Mouse (Mus musculus) CH12.LX (cell line): ENCODE measurements at regions not wholly inside any gene's neighbourhood (a gene's known extent, or its start where the extent isn't known, plus 50 kb on each side); places are given as distances from the start of the nearest gene placed in this dataset.

ENCODE experiments used
- DNase-seq: peaks from one replicate; pipeline ENCODE4 v3.0.0-alpha.2; 2013; ENCODE audit errors: extremely low read depth
- H3K27ac ChIP-seq: 2 replicates; pipeline ENCODE4 v1.5.1; 2012; ENCODE audit warnings: low read depth, mild to moderate bottlenecking, control low read depth, moderate library complexity; ENCODE audit not compliant: insufficient read depth
- H3K27me3 ChIP-seq: replicated peaks from 2 replicates; pipeline ENCODE3; 2012; ENCODE audit warnings: inconsistent platforms
- H3K36me3 ChIP-seq, 2 experiments: replicated peaks in 1 of 2; 2 replicates each; pipeline versions ENCODE3 to v1.6.1; 2012; ENCODE audit warnings: inconsistent platforms in 1 of 2, low read length in 1 of 2, mild to moderate bottlenecking in 1 of 2, mixed read lengths in 1 of 2, moderate library complexity in 1 of 2; ENCODE audit not compliant: control insufficient read depth in 1 of 2, insufficient read depth in 1 of 2
- H3K4me1 ChIP-seq, 2 experiments: 2 replicates each; pipeline ENCODE4 v1.6.1; 2012; ENCODE audit warnings: inconsistent platforms in 1 of 2, moderate library complexity in 1 of 2; ENCODE audit not compliant: insufficient read depth in 2 of 2, control insufficient read depth in 1 of 2
- H3K4me2 ChIP-seq: 2 replicates; pipeline ENCODE4 v1.6.1; 2012; ENCODE audit warnings: low read depth, mild to moderate bottlenecking, control low read depth; ENCODE audit not compliant: poor library complexity, insufficient read depth, severe bottlenecking
- H3K4me3 ChIP-seq, 3 experiments: fragments of 150-350 bp in 1 of 3; sonication (generic) in 1 of 3; replicated peaks in 1 of 3; 2 replicates each; pipeline versions ENCODE3 to v1.5.1; 2011 to 2012; ENCODE audit warnings: low read depth in 2 of 3, low read length in 2 of 3, mild to moderate bottlenecking in 2 of 3, moderate library complexity in 2 of 3, control low read depth in 1 of 3, improper control_type of control experiment in 1 of 3, inconsistent platforms in 1 of 3, mixed read lengths in 1 of 3; ENCODE audit not compliant: poor library complexity in 1 of 3
- H3K79me2 ChIP-seq: replicated peaks from 2 replicates; pipeline ENCODE4 v1.6.1; 2012; ENCODE audit warnings: mild to moderate bottlenecking, moderate library complexity; ENCODE audit not compliant: control insufficient read depth, poor library complexity, insufficient read depth, severe bottlenecking; ENCODE audit errors: extremely low read depth
- H3K9ac ChIP-seq: 2 replicates; pipeline ENCODE4 v1.6.1; 2012; ENCODE audit warnings: low read depth, mild to moderate bottlenecking, control low read depth, moderate library complexity; ENCODE audit not compliant: insufficient read depth
- H3K9me3 ChIP-seq: replicated peaks from 2 replicates; pipeline ENCODE3; 2012; ENCODE audit warnings: low read length, inconsistent platforms, mixed read lengths
- BHLHE40 ChIP-seq: IDR thresholded peaks from 2 replicates; pipeline ENCODE4 v1.6.1; 2011; ENCODE audit warnings: mild to moderate bottlenecking, low read depth, low read length, improper control_type of control experiment
- EP300 ChIP-seq: IDR thresholded peaks from 2 replicates; pipeline ENCODE4 v1.6.1; 2011; ENCODE audit warnings: low read length, improper control_type of control experiment
- ETS1 ChIP-seq: conservative IDR thresholded peaks from 2 replicates; pipeline ENCODE4 v1.6.1; 2012; ENCODE audit warnings: low read depth, mild to moderate bottlenecking, inconsistent platforms, low read length, improper control_type of control experiment, moderate library complexity
- HCFC1 ChIP-seq: IDR thresholded peaks from 2 replicates; pipeline ENCODE4 v1.6.1; 2012; ENCODE audit warnings: low read depth, mild to moderate bottlenecking, inconsistent platforms, low read length, improper control_type of control experiment
- IRF4 ChIP-seq: IDR thresholded peaks from 2 replicates; pipeline ENCODE4 v1.6.1; 2014; ENCODE audit warnings: low read depth, mild to moderate bottlenecking, inconsistent platforms, low read length, improper control_type of control experiment
- JUN ChIP-seq: IDR thresholded peaks from 2 replicates; pipeline ENCODE4 v1.6.1; 2011; ENCODE audit warnings: low read depth, mild to moderate bottlenecking, low read length, improper control_type of control experiment, moderate library complexity; ENCODE audit not compliant: insufficient read depth
- JUND ChIP-seq: conservative IDR thresholded peaks from 2 replicates; pipeline ENCODE4 v1.6.1; 2011; ENCODE audit warnings: low read depth, low read length, improper control_type of control experiment
- KAT2A ChIP-seq: IDR thresholded peaks from 2 replicates; pipeline ENCODE4 v1.6.1; 2012; ENCODE audit warnings: low read length, improper control_type of control experiment, inconsistent platforms; ENCODE audit not compliant: insufficient replicate concordance
- MAX ChIP-seq: IDR thresholded peaks from 2 replicates; pipeline ENCODE4 v1.6.1; 2011; ENCODE audit warnings: low read length, improper control_type of control experiment
- MAZ ChIP-seq: IDR thresholded peaks from 2 replicates; pipeline ENCODE4 v1.6.1; 2012; ENCODE audit warnings: low read depth, mild to moderate bottlenecking, inconsistent platforms, low read length, improper control_type of control experiment, moderate library complexity
- MXI1 ChIP-seq: IDR thresholded peaks from 2 replicates; pipeline ENCODE4 v1.6.1; 2011; ENCODE audit warnings: mild to moderate bottlenecking, low read depth, low read length, improper control_type of control experiment
- MYC ChIP-seq: IDR thresholded peaks from 2 replicates; pipeline ENCODE4 v1.6.1; 2011; ENCODE audit warnings: low read depth, mild to moderate bottlenecking, improper control_type of control experiment, low read length
- NELFE ChIP-seq: IDR thresholded peaks from 2 replicates; pipeline ENCODE4 v1.6.1; 2011; ENCODE audit warnings: low read depth, low read length, improper control_type of control experiment
- PAX5 ChIP-seq: IDR thresholded peaks from 2 replicates; pipeline ENCODE4 v1.6.1; 2012; ENCODE audit warnings: low read length, inconsistent platforms, mixed read lengths
- POLR2A ChIP-seq: IDR thresholded peaks from 2 replicates; pipeline ENCODE4 v1.6.1; 2011; ENCODE audit warnings: low read depth, mild to moderate bottlenecking, improper control_type of control experiment, low read length
- RAD21 ChIP-seq: IDR thresholded peaks from 2 replicates; pipeline ENCODE4 v1.6.1; 2011; ENCODE audit warnings: low read depth, mild to moderate bottlenecking, low read length, improper control_type of control experiment, moderate library complexity
- SMC3 ChIP-seq: IDR thresholded peaks from 2 replicates; pipeline ENCODE4 v1.6.1; 2011; ENCODE audit warnings: low read depth, low read length, improper control_type of control experiment
- TCF12 ChIP-seq: IDR thresholded peaks from 2 replicates; pipeline ENCODE4 v1.6.1; 2014; ENCODE audit warnings: low read depth, mild to moderate bottlenecking, inconsistent platforms, low read length, improper control_type of control experiment
- UBTF ChIP-seq: IDR thresholded peaks from 2 replicates; pipeline ENCODE4 v1.6.1; 2012; ENCODE audit warnings: low read depth, mild to moderate bottlenecking, inconsistent platforms, low read length, improper control_type of control experiment, moderate library complexity
- ZKSCAN1 ChIP-seq: IDR thresholded peaks from 2 replicates; pipeline ENCODE4 v1.6.1; 2012; ENCODE audit warnings: low read depth, inconsistent platforms, low read length, improper control_type of control experiment, borderline replicate concordance
- ZMIZ1 ChIP-seq: IDR thresholded peaks from 2 replicates; pipeline ENCODE4 v1.6.1; 2012; ENCODE audit warnings: low read depth, mild to moderate bottlenecking, inconsistent platforms, low read length, improper control_type of control experiment
- dilution Hi-C: fragments of 300-500 bp; cut with MboI; formaldehyde crosslinking; loops from 2 replicates; pipeline ENCODE4 v1.14.3; 2020; ENCODE audit warnings: low sequenced_read_pairs; ENCODE audit not compliant: extremely low pct_unique_long_range_greater_than_20kb, extremely low pct_ligation_motif_present
- in situ Hi-C: fragments of 300-500 bp; cut with MboI; formaldehyde crosslinking; loops from 3 replicates; pipeline ENCODE4 v1.14.3; 2019; ENCODE audit warnings: low sequenced_read_pairs, low pct_ligation_motif_present, low pct_unique_long_range_greater_than_20kb, mixed read lengths

DNA sequence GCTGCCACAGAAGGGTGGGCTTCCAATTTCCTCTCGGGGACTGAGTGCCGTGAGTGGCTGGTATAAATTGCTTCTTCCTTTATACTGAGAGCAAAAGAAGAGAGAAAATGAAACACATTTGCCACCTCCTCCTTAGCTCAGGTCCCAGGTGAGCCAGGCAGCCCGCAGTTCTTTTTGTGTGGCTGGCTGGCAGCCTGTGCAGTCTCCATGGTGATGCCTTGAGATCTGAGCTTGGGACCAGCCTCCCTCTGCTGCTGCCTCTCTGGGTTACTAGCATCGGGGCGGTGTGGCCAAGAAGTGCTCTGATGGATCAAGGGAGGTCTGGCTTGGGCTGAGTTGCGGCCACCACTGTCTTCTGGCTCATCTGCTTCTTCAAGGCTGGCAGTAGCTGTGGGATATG, 249.1 kb upstream of the Gm4791 start:
- in situ Hi-C loops, result loop anchor here (25.0 kb wide), 1 partner anchor 963 kb away; no protein-coding TSS in a partner anchor

DNA sequence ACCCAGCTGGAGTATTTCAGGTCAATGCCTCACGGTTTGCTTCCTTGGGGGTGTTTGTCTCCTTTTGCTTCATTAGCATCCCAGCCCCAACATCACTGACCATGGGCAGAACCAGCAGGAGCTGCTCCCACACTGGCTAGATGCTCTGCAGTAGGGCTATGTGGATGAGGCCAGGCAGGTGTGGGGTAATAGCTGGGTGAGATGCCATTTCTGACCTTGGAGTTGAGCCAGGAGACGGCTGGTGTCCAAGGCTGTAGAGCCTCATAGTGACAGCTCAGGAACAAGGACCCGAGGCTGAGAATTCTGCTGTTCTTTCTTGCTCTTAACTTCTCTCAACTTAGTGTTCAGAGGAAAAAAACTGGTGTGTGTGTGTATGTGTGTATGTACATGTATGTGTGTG, 252.3 kb upstream of the Gm4791 start:
- in situ Hi-C loops (loop anchor here (25.0 kb wide), 1 partner anchor 966 kb away; no protein-coding TSS in a partner anchor), dilution Hi-C loops (no loop called here)
- Histone ChIP-seq H3K4me3 (no peak overlapping the region), H3K27me3 (peaks cover 3% of the 10 kb centered on the region), H3K4me1 (no peaks in the 10 kb centered on the region), H3K27ac (no peak overlapping the region), H3K79me2 (no peaks in the 10 kb centered on the region), H3K4me2 (no peak overlapping the region), H3K9ac (no peak overlapping the region), H3K36me3 (no peaks in the 10 kb centered on the region), H3K9me3 (peaks cover 46% of the 10 kb centered on the region)
- DNase-seq, result no peak
- no peak for TF ChIP-seq MAZ
- TF ChIP-seq JUND, result no peak
- TF ChIP-seq UBTF, result no peak
- no peak for TF ChIP-seq PAX5
- no peak for TF ChIP-seq BHLHE40
- TF ChIP-seq EP300, result no peak
- TF ChIP-seq ZMIZ1, result no peak

More for the DNA sequence above, 249.1 kb upstream of the Gm4791 start:
- no peak for DNase-seq
- Histone ChIP-seq H3K4me3 (no peak overlapping the region), H3K27me3 (no peaks in the 10 kb centered on the region), H3K79me2 (no peaks in the 10 kb centered on the region), H3K9ac (no peak overlapping the region), H3K9me3 (peaks cover 61% of the 10 kb centered on the region), H3K4me2 (no peak overlapping the region), H3K4me1 (no peaks in the 10 kb centered on the region), H3K36me3 (no peaks in the 10 kb centered on the region), H3K27ac (no peak overlapping the region)
- no peak for TF ChIP-seq MXI1
- TF ChIP-seq MAZ, result no peak
- no peak for TF ChIP-seq SMC3
- no peak for TF ChIP-seq TCF12
- no peak for TF ChIP-seq HCFC1
- TF ChIP-seq NELFE, result no peak
- no peak for TF ChIP-seq ZMIZ1
- TF ChIP-seq MYC, result no peak
- no peak for TF ChIP-seq JUN
- no peak for TF ChIP-seq RAD21
- dilution Hi-C loops, result no loop called here

DNA sequence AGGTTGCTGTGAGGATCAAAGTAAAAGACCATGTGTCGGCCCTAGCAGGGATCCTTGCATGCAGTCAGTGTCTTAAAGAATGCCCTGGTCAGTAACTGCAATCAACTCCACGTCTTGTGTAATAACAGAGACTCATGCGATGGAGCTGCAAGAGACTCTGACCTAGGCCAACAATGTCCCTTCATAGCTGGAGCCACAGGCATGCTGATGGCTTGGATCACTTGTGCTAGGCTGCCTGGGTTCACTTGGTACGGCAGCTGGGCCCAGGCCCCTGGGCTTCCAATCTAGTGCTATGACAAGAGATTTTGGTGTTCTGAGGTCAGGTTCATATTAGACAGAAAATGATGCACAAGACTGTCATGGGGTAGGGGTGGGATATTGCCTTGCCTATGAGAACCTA, 258.0 kb upstream of the Gm4791 start:
- Histone ChIP-seq H3K36me3 (no peaks in the 10 kb centered on the region), H3K27me3 (peaks cover 17% of the 10 kb centered on the region), H3K27ac (no peak overlapping the region), H3K9me3 (peaks cover 12% of the 10 kb centered on the region), H3K4me1 (no peaks in the 10 kb centered on the region), H3K4me3 (no peak overlapping the region), H3K79me2 (no peaks in the 10 kb centered on the region), H3K4me2 (no peak overlapping the region), H3K9ac (no peak overlapping the region)
- dilution Hi-C loops (no loop called here), in situ Hi-C loops (loop anchor here (25.0 kb wide), 1 partner anchor 972 kb away; no protein-coding TSS in a partner anchor)
- no peak for DNase-seq
- TF ChIP-seq UBTF (no peak), KAT2A (no peak), BHLHE40 (no peak), MAZ (no peak), ZKSCAN1 (no peak), MAX (no peak), ETS1 (no peak), IRF4 (no peak), POLR2A (no peak), TCF12 (no peak), MXI1 (no peak), SMC3 (no peak), PAX5 (no peak)
